Mouse (Mus musculus) layer of hippocampus, adult 9-11 months (tissue): Measurements from ENCODE around the gene Tmem30a.
A peak's percentile ranks its signal among the peaks of the same experiment; 100 is the strongest.

Source experiments
- DNase-seq: peaks from one replicate; pipeline ENCODE4 v3.0.0; 2022

Tmem30a gene

GRCm38 (mm10) chr9:79792841-79793835 is at the start of gene Tmem30a:
Gene Tmem30a, minus strand, starts transcription at chr9:79793507.
- DNase-seq, result peak; percentile 97

- DNase-seq, result no peak
These were observed 49.3 kb upstream of the Tmem30a start for GRCm38 (mm10) chr9:79842615-79843014.

- DNase-seq, result no peak
These were observed 48.7 kb upstream of the Tmem30a start for GRCm38 (mm10) chr9:79842028-79842427.

GRCm38 (mm10) chr9:79831294-79831693 is 38.0 kb upstream of the Tmem30a start:
- no peak for DNase-seq

GRCm38 (mm10) chr9:79830874-79831273 is 37.6 kb upstream of the Tmem30a start:
- DNase-seq, result no peak

GRCm38 (mm10) chr9:79829842-79830800 is 36.8 kb upstream of the Tmem30a start:
- no peak for DNase-seq

GRCm38 (mm10) chr9:79827072-79827471 is 33.8 kb upstream of the Tmem30a start:
- no peak for DNase-seq

- DNase-seq, result no peak
These were observed 32.2 kb upstream of the Tmem30a start for GRCm38 (mm10) chr9:79825526-79825925.

- DNase-seq, result no peak
These were observed 30.5 kb upstream of the Tmem30a start for GRCm38 (mm10) chr9:79823856-79824255.

- DNase-seq, result no peak
These were observed 30.1 kb upstream of the Tmem30a start for GRCm38 (mm10) chr9:79823438-79823837.

- DNase-seq, result no peak
These were observed 23.2 kb upstream of the Tmem30a start for GRCm38 (mm10) chr9:79816464-79816863.

- DNase-seq, result no peak
These were observed 22.7 kb upstream of the Tmem30a start for GRCm38 (mm10) chr9:79816013-79816412.

GRCm38 (mm10) chr9:79814592-79814991 is 21.3 kb upstream of the Tmem30a start:
- no peak for DNase-seq

- DNase-seq, result no peak
These were observed 17.9 kb upstream of the Tmem30a start for GRCm38 (mm10) chr9:79810969-79811902.

- DNase-seq, result no peak
These were observed 17.2 kb upstream of the Tmem30a start for GRCm38 (mm10) chr9:79810534-79810933.

- no peak for DNase-seq
These were observed 16.1 kb upstream of the Tmem30a start for GRCm38 (mm10) chr9:79809411-79809810.

GRCm38 (mm10) chr9:79807178-79807577 is 13.9 kb upstream of the Tmem30a start:
- DNase-seq, result no peak

GRCm38 (mm10) chr9:79806317-79807075 is 13.2 kb upstream of the Tmem30a start:
- DNase-seq, result no peak

GRCm38 (mm10) chr9:79805426-79805825 is 12.1 kb upstream of the Tmem30a start:
- no peak for DNase-seq

- no peak for DNase-seq
These were observed 3.3 kb upstream of the Tmem30a start for GRCm38 (mm10) chr9:79796461-79797135.

GRCm38 (mm10) chr9:79795076-79795475 is 1.8 kb upstream of the Tmem30a start:
- DNase-seq, result no peak
